Mouse (Mus musculus) layer of hippocampus, postnatal 10 days (tissue): ENCODE measurements at regions not wholly inside any gene's neighbourhood (a gene's known extent, or its start where the extent isn't known, plus 50 kb on each side); places are given as distances from the start of the nearest gene placed in this dataset.
"Not testable (repeated sequence)": the region's sequence is repeated elsewhere in the genome, so short reads cannot be mapped to it uniquely, and the experiment has no call there.

Experiments used
- DNase-seq, 2 experiments: peaks; one replicate each; pipeline ENCODE4 v3.0.0; 2021; ENCODE audit warnings: low spot score in 2 of 2

- no peak for DNase-seq
Observed at GRCm38 (mm10) chr4:143055371-143055770, 157.4 kb downstream of the Prdm2 start.

GRCm38 (mm10) chr4:143053029-143053428, 159.8 kb downstream of the Prdm2 start:
- DNase-seq: no peak

GRCm38 (mm10) chr4:143051205-143051604, 161.6 kb downstream of the Prdm2 start:
- DNase-seq: no peak

- no peak for DNase-seq
Observed at GRCm38 (mm10) chr4:143045245-143045644, 167.6 kb downstream of the Prdm2 start.

GRCm38 (mm10) chr4:143042806-143043205, 170.0 kb downstream of the Prdm2 start:
- DNase-seq: no peak

- DNase-seq: no peak
Observed at GRCm38 (mm10) chr4:143038626-143039025, 174.2 kb downstream of the Prdm2 start.

GRCm38 (mm10) chr4:143036704-143037103, 176.1 kb downstream of the Prdm2 start:
- no peak for DNase-seq

GRCm38 (mm10) chr4:143035089-143035488, 177.7 kb downstream of the Prdm2 start:
- DNase-seq: not testable (repeated sequence)

- not testable (repeated sequence) for DNase-seq
Observed at GRCm38 (mm10) chr4:143034324-143034723, 178.5 kb downstream of the Prdm2 start.

GRCm38 (mm10) chr4:143029813-143030212, 183.0 kb downstream of the Prdm2 start:
- DNase-seq: not testable (repeated sequence)

- peak; percentile 72 to 80 for DNase-seq
Observed at GRCm38 (mm10) chr4:143027292-143027691, 185.5 kb downstream of the Prdm2 start.

- DNase-seq: peak; percentile 78 to 82
Observed at GRCm38 (mm10) chr4:143021242-143021881, 191.4 kb downstream of the Prdm2 start.

GRCm38 (mm10) chr4:143020658-143021057, 192.1 kb downstream of the Prdm2 start:
- DNase-seq: peak in 1 of 2 experiments; percentile 41

GRCm38 (mm10) chr4:143012900-143013299, 199.9 kb downstream of the Prdm2 start:
- DNase-seq: no peak

GRCm38 (mm10) chr4:143001961-143002360, 210.8 kb downstream of the Prdm2 start:
- no peak for DNase-seq

GRCm38 (mm10) chr4:143001486-143001885, 211.3 kb downstream of the Prdm2 start:
- DNase-seq: no peak

GRCm38 (mm10) chr4:142996406-142996805, 216.4 kb downstream of the Prdm2 start:
- no peak for DNase-seq

- no peak for DNase-seq
Observed at GRCm38 (mm10) chr4:142991401-142991800, 221.4 kb downstream of the Prdm2 start.

- no peak for DNase-seq
Observed at GRCm38 (mm10) chr4:142989175-142989574, 223.6 kb downstream of the Prdm2 start.

- DNase-seq: no peak
Observed at GRCm38 (mm10) chr4:142983295-142983624, 229.5 kb downstream of the Prdm2 start.

- DNase-seq: no peak
Observed at GRCm38 (mm10) chr4:142982585-142983294, 230.1 kb downstream of the Prdm2 start.

- no peak for DNase-seq
Observed at GRCm38 (mm10) chr4:142975620-142976019, 237.2 kb downstream of the Prdm2 start.

GRCm38 (mm10) chr4:142970040-142970439, 242.8 kb downstream of the Prdm2 start:
- DNase-seq: no peak
